Mouse (Mus musculus): Measurements from ENCODE around the gene Pank3.
A peak's percentile ranks its signal among the peaks of the same experiment; 100 is the strongest.

Gene Pank3

GRCm38 (mm10) chr11:35769188-35769745 lies at the start of gene Pank3:
Gene Pank3 (plus strand): TSS chr11:35769484.
- DNase-seq (ENCODE audit: low read depth, low spot score), result peak; percentile 99

GRCm38 (mm10) chr11:35723876-35724275 lies 45.4 kb upstream of the Pank3 start:
- DNase-seq (ENCODE audit: low read depth, low spot score), result no peak

GRCm38 (mm10) chr11:35726341-35726846 lies 42.9 kb upstream of the Pank3 start:
- DNase-seq (ENCODE audit: low read depth, low spot score), result no peak

- DNase-seq (ENCODE audit: low read depth, low spot score), result no peak
Measured at GRCm38 (mm10) chr11:35728200-35728599, 41.1 kb upstream of the Pank3 start.

GRCm38 (mm10) chr11:35729186-35729585 lies 40.1 kb upstream of the Pank3 start:
- DNase-seq (ENCODE audit: low read depth, low spot score), result no peak

GRCm38 (mm10) chr11:35732366-35732765 lies 36.9 kb upstream of the Pank3 start:
- DNase-seq (ENCODE audit: low read depth, low spot score), result no peak

- no peak for DNase-seq (ENCODE audit: low read depth, low spot score)
Measured at GRCm38 (mm10) chr11:35736817-35737216, 32.5 kb upstream of the Pank3 start.

- DNase-seq (ENCODE audit: low read depth, low spot score), result no peak
Measured at GRCm38 (mm10) chr11:35737262-35737661, 32.0 kb upstream of the Pank3 start.

GRCm38 (mm10) chr11:35738102-35738501 lies 31.2 kb upstream of the Pank3 start:
- DNase-seq (ENCODE audit: low read depth, low spot score), result no peak

- DNase-seq (ENCODE audit: low read depth, low spot score), result no peak
Measured at GRCm38 (mm10) chr11:35743586-35743985, 25.7 kb upstream of the Pank3 start.

GRCm38 (mm10) chr11:35744571-35744970 lies 24.7 kb upstream of the Pank3 start:
- DNase-seq (ENCODE audit: low read depth, low spot score), result no peak

GRCm38 (mm10) chr11:35750578-35750977 lies 18.7 kb upstream of the Pank3 start:
- DNase-seq (ENCODE audit: low read depth, low spot score), result no peak

- DNase-seq (ENCODE audit: low read depth, low spot score), result no peak
Measured at GRCm38 (mm10) chr11:35754906-35755418, 14.3 kb upstream of the Pank3 start.

GRCm38 (mm10) chr11:35755546-35755945 lies 13.7 kb upstream of the Pank3 start:
- no peak for DNase-seq (ENCODE audit: low read depth, low spot score)

- no peak for DNase-seq (ENCODE audit: low read depth, low spot score)
Measured at GRCm38 (mm10) chr11:35756411-35757303, 12.6 kb upstream of the Pank3 start.

GRCm38 (mm10) chr11:35760001-35760626 lies 9.2 kb upstream of the Pank3 start:
- no peak for DNase-seq (ENCODE audit: low read depth, low spot score)

GRCm38 (mm10) chr11:35760627-35761003 lies 8.7 kb upstream of the Pank3 start:
- DNase-seq (ENCODE audit: low read depth, low spot score), result no peak

- DNase-seq (ENCODE audit: low read depth, low spot score), result no peak
Measured at GRCm38 (mm10) chr11:35766845-35767244, 2.4 kb upstream of the Pank3 start.

GRCm38 (mm10) chr11:35769746-35770437 lies 608 bp downstream of the Pank3 start:
- peak; percentile 86 for DNase-seq (ENCODE audit: low read depth, low spot score)

- peak; percentile 44 for DNase-seq (ENCODE audit: low read depth, low spot score)
Measured at GRCm38 (mm10) chr11:35770741-35771504, 1.6 kb downstream of the Pank3 start.

- no peak for DNase-seq (ENCODE audit: low read depth, low spot score)
Measured at GRCm38 (mm10) chr11:35775606-35776005, 6.3 kb downstream of the Pank3 start.

All from A20 (cell line).